Mouse (Mus musculus): ENCODE measurements around the gene Vamp8. TPM values are rescaled to one million over a fixed set of nuclear protein-coding genes. Genes with fewer than 3 reads are reported as not detected.

Vamp8 gene
- polyA plus RNA-seq (2015; fragmentation: Nextera tagmentation; extraction: Ambion mirVana) = 321 and 342 TPM in 2 replicates

GRCm38 (mm10) chr6:72389941-72390771 is at the start of gene Vamp8:
Gene Vamp8 (minus strand): TSS chr6:72390703.

GRCm38 (mm10) chr6:72439355-72440185 is 49.1 kb upstream of the Vamp8 start, which contains the start of gene Mat2a:
Gene Mat2a (minus strand): TSS chr6:72439558.

DNA sequence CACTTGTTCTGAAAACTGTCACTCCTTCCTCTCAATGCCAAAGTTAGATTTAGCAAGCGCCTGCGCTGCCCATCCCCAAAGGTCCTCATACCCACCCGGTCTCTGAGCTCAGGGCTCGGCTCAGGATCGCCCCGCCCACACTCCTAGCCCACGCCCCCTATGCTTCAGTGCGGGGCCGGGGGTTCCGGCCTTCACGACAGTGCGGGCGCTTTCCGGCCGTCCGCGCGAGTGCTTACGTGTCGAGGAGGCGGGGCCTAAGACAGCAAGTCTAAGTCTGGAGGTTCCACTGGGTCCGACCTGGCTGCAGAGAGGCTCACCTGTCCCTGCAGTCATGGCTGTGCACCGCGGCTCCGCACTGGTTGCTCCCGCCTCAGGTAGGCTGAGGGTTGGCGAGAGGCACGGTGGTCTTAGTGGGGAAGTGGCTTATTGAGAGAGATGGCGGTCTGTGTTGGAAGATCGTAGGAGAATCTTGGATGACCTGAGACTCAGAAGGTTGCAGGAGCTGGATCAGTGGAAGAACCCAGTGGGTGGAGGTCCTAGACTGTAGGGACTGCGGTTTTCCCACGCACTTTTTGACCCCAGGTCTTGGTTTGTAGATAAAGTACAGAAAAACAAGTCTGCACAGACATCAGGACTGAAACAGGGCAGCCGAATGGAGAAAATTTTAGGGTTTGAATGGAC is 23.7 kb upstream of the Vamp8 start, which contains the start of gene Ggcx:
Gene Ggcx (plus strand): TSS at position 233 of the 681 bp plus-strand sequence.

GRCm38 (mm10) chr6:72380131-72380770 is 10.3 kb downstream of the Vamp8 start, which contains the start of gene Vamp5:
Gene Vamp5 (minus strand): TSS chr6:72380468.

GRCm38 (mm10) chr6:72366844-72367443 is 23.6 kb downstream of the Vamp8 start, which contains the start of gene Rnf181:
Gene Rnf181 (minus strand): TSS chr6:72366956.

GRCm38 (mm10) chr6:72355066-72355911 is 35.2 kb downstream of the Vamp8 start, which contains the start of gene Tmem150a:
Gene Tmem150a (plus strand): TSS chr6:72355447.

DNA sequence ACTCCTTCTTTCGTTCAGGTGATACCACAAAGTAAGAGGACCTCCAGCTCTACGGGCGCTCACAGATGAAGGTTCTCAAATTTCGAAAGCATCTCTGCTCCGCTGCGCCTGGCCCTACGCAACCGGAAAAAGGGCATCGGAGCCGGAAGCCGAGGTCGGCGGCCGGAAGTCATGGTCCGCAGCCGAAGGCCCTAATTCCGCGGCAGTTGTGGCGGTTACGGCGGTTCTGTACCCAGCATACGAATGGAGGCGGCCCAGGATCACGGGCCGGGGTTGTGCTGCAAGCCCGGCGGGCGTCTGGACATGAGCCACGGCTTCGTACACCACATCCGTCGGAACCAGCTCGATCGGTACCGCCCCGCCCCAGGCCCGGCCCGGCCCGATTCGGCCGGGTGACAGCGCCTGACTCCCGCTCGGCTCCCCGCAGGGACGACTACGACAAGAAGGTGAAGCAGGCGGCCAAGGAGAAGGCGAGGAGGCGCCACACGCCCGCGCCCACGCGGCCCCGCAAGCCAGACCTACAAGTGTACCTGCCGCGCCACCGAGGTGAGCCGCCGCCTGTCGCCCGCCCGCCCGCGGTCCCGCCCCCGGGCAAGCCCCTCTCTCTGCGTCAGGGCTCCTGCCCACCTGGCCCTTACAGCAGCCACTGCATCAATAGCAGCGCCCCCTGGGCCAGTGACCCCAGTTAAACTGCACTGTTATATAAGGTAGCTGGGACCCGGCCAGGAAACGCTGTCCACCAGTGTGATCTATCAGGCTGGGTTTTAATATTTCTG is 43.1 kb downstream of the Vamp8 start, which contains the start of gene 0610030E20Rik:
Gene 0610030E20Rik (plus strand): TSS at position 152 of the 776 bp plus-strand sequence.

GRCm38 (mm10) chr6:72345074-72345567 is 45.4 kb downstream of the Vamp8 start, which contains the start of gene Usp39:
Gene Usp39 (minus strand): TSS chr6:72345184.

Other genes starting within 250 kb of the Vamp8 start
- 5.0 and 6.9 TPM in 2 replicates for gene Atoh8, start 155.1 kb downstream of the Vamp8 start, polyA plus RNA-seq (2015; fragmentation: Nextera tagmentation; extraction: Ambion mirVana)
- gene Sftpb, start 86.1 kb downstream of the Vamp8 start, polyA plus RNA-seq (2015; fragmentation: Nextera tagmentation; extraction: Ambion mirVana) = 0.13 TPM in 1 of 2 replicates, not detected in the other
- 38.3 and 41.3 TPM in 2 replicates for gene Usp39, start 45.5 kb downstream of the Vamp8 start, polyA plus RNA-seq (2015; fragmentation: Nextera tagmentation; extraction: Ambion mirVana)
- 18.5 and 20.1 TPM in 2 replicates for gene 0610030E20Rik, start 43.4 kb downstream of the Vamp8 start, polyA plus RNA-seq (2015; fragmentation: Nextera tagmentation; extraction: Ambion mirVana)
- 4.1 and 7.1 TPM in 2 replicates for gene Tmem150a, start 35.3 kb downstream of the Vamp8 start, polyA plus RNA-seq (2015; fragmentation: Nextera tagmentation; extraction: Ambion mirVana)
- gene Rnf181, start 23.7 kb downstream of the Vamp8 start, polyA plus RNA-seq (2015; fragmentation: Nextera tagmentation; extraction: Ambion mirVana) = 94.7 and 102 TPM in 2 replicates
- 187 and 196 TPM in 2 replicates for gene Vamp5, start 10.2 kb downstream of the Vamp8 start, polyA plus RNA-seq (2015; fragmentation: Nextera tagmentation; extraction: Ambion mirVana)
- gene Ggcx, start 23.6 kb upstream of the Vamp8 start, polyA plus RNA-seq (2015; fragmentation: Nextera tagmentation; extraction: Ambion mirVana) = 5.0 and 6.3 TPM in 2 replicates
- 223 and 226 TPM in 2 replicates for gene Mat2a, start 48.9 kb upstream of the Vamp8 start, polyA plus RNA-seq (2015; fragmentation: Nextera tagmentation; extraction: Ambion mirVana)
- gene Sh2d6, start 131.0 kb upstream of the Vamp8 start, polyA plus RNA-seq (2015; fragmentation: Nextera tagmentation; extraction: Ambion mirVana) = 0.16 TPM in 1 of 2 replicates, not detected in the other
- 55.0 and 71.7 TPM in 2 replicates for gene Capg, start 153.7 kb upstream of the Vamp8 start, polyA plus RNA-seq (2015; fragmentation: Nextera tagmentation; extraction: Ambion mirVana)
- gene Elmod3, start 207.7 kb upstream of the Vamp8 start, polyA plus RNA-seq (2015; fragmentation: Nextera tagmentation; extraction: Ambion mirVana) = 5.3 and 5.7 TPM in 2 replicates
- gene Retsat, start 207.8 kb upstream of the Vamp8 start, polyA plus RNA-seq (2015; fragmentation: Nextera tagmentation; extraction: Ambion mirVana) = 12.4 and 13.9 TPM in 2 replicates
- gene Tgoln1, start 226.3 kb upstream of the Vamp8 start, polyA plus RNA-seq (2015; fragmentation: Nextera tagmentation; extraction: Ambion mirVana) = 14.3 and 15.6 TPM in 2 replicates